Mouse (Mus musculus) liver, embryonic 11.5 days (tissue): ENCODE results near the gene Gpr33. TPM values are rescaled to one million over a fixed set of nuclear protein-coding genes. Genes with fewer than 3 reads are reported as not detected.

Experiments
- ATAC-seq: fragments of 200-750 bp; cut with Nextera tagmentation; replicated peaks from 2 replicates; pipeline ENCODE4 v1.8.0; 2017; ENCODE audit warnings: moderate number of reproducible peaks, mild to moderate bottlenecking, moderate TSS enrichment, moderate library complexity; ENCODE audit not compliant: low FRiP score
- DNase-seq: peaks from one replicate; pipeline ENCODE4 v3.0.0-alpha.2; 2017; ENCODE audit warnings: low spot score
- H3K27ac ChIP-seq: fragments of 300-500 bp; sonication (generic); 2 replicates; pipeline ENCODE4 v1.5.1; 2014; ENCODE audit warnings: mild to moderate bottlenecking, low read depth, low read length, control low read depth
- H3K27me3 ChIP-seq: fragments of 300-500 bp; sonication (generic); replicated peaks from 2 replicates; pipeline ENCODE4 v1.6.1; 2014; ENCODE audit warnings: low read length, mixed read lengths; ENCODE audit not compliant: control insufficient read depth, insufficient read depth
- H3K36me3 ChIP-seq: fragments of 300-500 bp; sonication (generic); 2 replicates; pipeline ENCODE4 v1.6.1; 2014; ENCODE audit warnings: mild to moderate bottlenecking, low read length, moderate library complexity, mixed read lengths; ENCODE audit not compliant: control insufficient read depth, insufficient read depth
- H3K4me1 ChIP-seq: fragments of 300-500 bp; sonication (generic); replicated peaks from 2 replicates; pipeline ENCODE4 v1.6.1; 2014; ENCODE audit warnings: low read length, mixed read lengths; ENCODE audit not compliant: control insufficient read depth, insufficient read depth
- H3K4me2 ChIP-seq: fragments of 300-500 bp; sonication (generic); 2 replicates; pipeline ENCODE4 v1.6.1; 2014; ENCODE audit warnings: mild to moderate bottlenecking, control low read depth, moderate library complexity
- H3K4me3 ChIP-seq: fragments of 300-500 bp; sonication (generic); 2 replicates; pipeline ENCODE4 v1.5.1; 2014; ENCODE audit warnings: low read depth, low read length, control low read depth
- H3K9ac ChIP-seq: fragments of 300-500 bp; sonication (generic); 2 replicates; pipeline ENCODE4 v1.6.1; 2014; ENCODE audit warnings: low read depth, low read length, control low read depth
- H3K9me3 ChIP-seq: fragments of 300-500 bp; sonication (generic); 2 replicates; pipeline ENCODE4 v1.6.1; 2016; ENCODE audit warnings: low read length, inconsistent platforms, mixed read lengths; ENCODE audit not compliant: control insufficient read depth
- WGBS: fragments of 180-500 bp; shearing (Covaris S2); extraction: QIAGEN DNeasy Blood & Tissue Kit; methylation state at CpG from one replicate; pipeline ENCODE4 v1.1.7; 2014; 5-methylcytosine and 5-hydroxymethylcytosine counted together
- polyA plus RNA-seq: library from polyadenylated mRNA; unstranded; fragments of >200 nt; fragmentation: Nextera tagmentation; extraction: Ambion mirVana; gene quantifications from 2 replicates; pipeline ENCODE4 v1.2.1, GENCODE M21; 2014

Gpr33 gene
- polyA plus RNA-seq, 1 experiment from 2014 or later = not detected

DNA sequence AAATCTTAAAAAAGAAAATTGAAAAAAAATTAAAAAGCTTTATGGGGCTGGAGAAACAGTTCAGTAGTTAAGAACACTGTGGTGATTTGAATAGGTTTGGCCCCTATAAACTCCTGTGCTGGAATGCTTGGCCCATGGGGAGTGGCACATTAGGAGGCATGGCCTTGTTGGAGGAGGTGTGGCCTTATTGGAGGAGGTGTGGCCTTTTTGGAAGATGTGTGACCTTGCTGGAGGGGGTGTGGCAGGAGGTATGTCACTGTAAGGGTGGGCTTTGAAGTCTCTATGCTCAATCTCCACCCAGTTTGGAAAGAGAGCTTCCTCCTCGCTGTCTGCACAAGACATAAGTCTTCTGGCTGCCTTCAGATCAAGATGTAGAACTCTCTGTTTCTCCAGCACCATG lies 53.5 kb downstream of the Gpr33 start:
- Histone ChIP-seq H3K36me3 (no peaks in the 10 kb centered on the region), H3K4me2 (no peak overlapping the region), H3K4me1 (0 out of 2 replicates have a peak, but pooled peaks cover 2% of the 10 kb centered on the region), H3K9me3 (no peaks in the 10 kb centered on the region; the same call in 1 of the 2 replicates), H3K27me3 (no peaks in the 10 kb centered on the region), H3K4me3 (no peak overlapping the region), H3K9ac (no peak overlapping the region), H3K27ac (no peak overlapping the region)
- DNase-seq (no peak), ATAC-seq (no peak)
- WGBS = 82% methylated on average over 1 of the region's 1 CpGs

Other genes with a start within 250 kb of the Gpr33 start
- 59.4 and 60.0 TPM in 2 replicates for gene Hectd1, start 198.5 kb downstream of the Gpr33 start, polyA plus RNA-seq
- gene Heatr5a, start 56.7 kb downstream of the Gpr33 start, polyA plus RNA-seq = 18.3 and 18.9 TPM in 2 replicates
- gene Dtd2, start 21.6 kb downstream of the Gpr33 start, polyA plus RNA-seq = 31.0 and 33.1 TPM in 2 replicates
- gene Nubpl, start 69.7 kb upstream of the Gpr33 start, polyA plus RNA-seq = 12.4 and 13.3 TPM in 2 replicates